Mouse (Mus musculus) ES-Bruce4 (cell line): Measurements from ENCODE around the gene Lpcat2b. TPM values are rescaled to one million over a fixed set of nuclear protein-coding genes. Genes with fewer than 3 reads are reported as not detected.

Experiments
- H3K27ac ChIP-seq: 2 replicates; pipeline ENCODE4 v1.5.1; 2012; ENCODE audit warnings: low read length, inconsistent platforms; ENCODE audit not compliant: insufficient read depth
- H3K27me3 ChIP-seq: 2 replicates; pipeline ENCODE4 v1.6.1; 2012; ENCODE audit warnings: mild to moderate bottlenecking, low read length, inconsistent platforms; ENCODE audit not compliant: control insufficient read depth, poor library complexity, insufficient read depth, severe bottlenecking
- H3K36me3 ChIP-seq: 2 replicates; pipeline ENCODE4 v1.6.1; 2012; ENCODE audit warnings: inconsistent platforms, mild to moderate bottlenecking, low read length, moderate library complexity; ENCODE audit not compliant: control insufficient read depth, poor library complexity, insufficient read depth, severe bottlenecking
- H3K4me1 ChIP-seq: one replicate; pipeline ENCODE4 v1.8.1; 2011; ENCODE audit warnings: low read length; ENCODE audit not compliant: control insufficient read depth, insufficient read depth
- H3K4me3 ChIP-seq: 2 replicates; pipeline ENCODE4 v1.5.1; 2011; ENCODE audit warnings: low read depth, mild to moderate bottlenecking, low read length
- H3K9ac ChIP-seq: 2 replicates; pipeline ENCODE4 v1.6.1; 2012; ENCODE audit warnings: low read depth, mild to moderate bottlenecking, inconsistent platforms; ENCODE audit not compliant: poor library complexity, severe bottlenecking
- H3K9me3 ChIP-seq: replicated peaks from 2 replicates; pipeline ENCODE4 v1.6.1; 2012; ENCODE audit warnings: mild to moderate bottlenecking, low read length, inconsistent platforms; ENCODE audit not compliant: control insufficient read depth, poor library complexity, insufficient read depth, severe bottlenecking
- CTCF ChIP-seq: IDR thresholded peaks from one replicate; pipeline ENCODE4 v1.8.1; 2011; ENCODE audit warnings: low read depth, low read length
- EP300 ChIP-seq: IDR thresholded peaks from 2 replicates; pipeline ENCODE4 v1.6.1; 2011; ENCODE audit warnings: low read depth, low read length; ENCODE audit not compliant: insufficient read depth
- POLR2A ChIP-seq: IDR thresholded peaks from one replicate; pipeline ENCODE4 v1.8.1; 2011; ENCODE audit warnings: low read length; ENCODE audit not compliant: insufficient read depth
- polyA plus RNA-seq: library from polyadenylated mRNA; stranded (reverse); fragments of >200 nt; gene quantifications from 2 replicates; pipeline ENCODE4 v1.2.4, GENCODE M21; 2011; ENCODE audit warnings: low read depth; ENCODE audit not compliant: missing spikeins, insufficient read depth, insufficient read length

The Lpcat2b gene
- polyA plus RNA-seq, 1 experiment, result not detected

DNA sequence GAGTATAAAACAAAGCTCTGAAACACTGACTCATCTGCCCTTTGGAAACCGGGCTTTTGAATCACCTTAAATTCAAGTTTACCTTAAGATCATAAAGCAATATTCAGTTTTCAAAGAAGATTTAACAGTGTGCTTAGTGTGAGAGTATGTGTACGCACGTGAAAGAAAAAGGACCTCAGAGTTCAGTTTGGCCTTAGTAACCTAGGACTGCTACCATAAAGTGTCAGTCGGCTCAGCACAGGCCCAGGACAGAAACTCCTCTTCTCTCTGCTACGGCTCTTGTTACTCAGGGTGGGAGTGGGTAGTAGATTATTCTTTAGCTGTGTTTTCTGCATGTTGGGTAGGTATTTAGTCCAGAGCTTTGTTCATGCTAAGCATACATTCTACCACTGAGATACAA is 18.3 kb downstream of the Lpcat2b start:
- no peaks in the 10 kb centered on the region for H3K4me1 ChIP-seq
- no peak for TF ChIP-seq POLR2A
- TF ChIP-seq EP300, result no peak
- no peak for TF ChIP-seq CTCF
- no peak overlapping the region for H3K4me3 ChIP-seq
- no peak overlapping the region for H3K27ac ChIP-seq
- no peak overlapping the region for H3K9ac ChIP-seq
- H3K27me3 ChIP-seq, result no peaks in the 10 kb centered on the region
- no peaks in the 10 kb centered on the region for H3K36me3 ChIP-seq
- no peaks in the 10 kb centered on the region for H3K9me3 ChIP-seq

- H3K27ac ChIP-seq, result no peak overlapping the region
- no peaks in the 10 kb centered on the region for H3K36me3 ChIP-seq
- H3K4me3 ChIP-seq, result no peak overlapping the region
- H3K9me3 ChIP-seq, result no peaks in the 10 kb centered on the region
- TF ChIP-seq POLR2A (no peak), CTCF (no peak), EP300 (no peak)
- H3K27me3 ChIP-seq, result no peaks in the 10 kb centered on the region
- H3K9ac ChIP-seq, result no peak overlapping the region
- H3K4me1 ChIP-seq, result no peaks in the 10 kb centered on the region
These were observed 18.9 kb downstream of the Lpcat2b start for GRCm38 (mm10) chr5:107450299-107450698.

DNA sequence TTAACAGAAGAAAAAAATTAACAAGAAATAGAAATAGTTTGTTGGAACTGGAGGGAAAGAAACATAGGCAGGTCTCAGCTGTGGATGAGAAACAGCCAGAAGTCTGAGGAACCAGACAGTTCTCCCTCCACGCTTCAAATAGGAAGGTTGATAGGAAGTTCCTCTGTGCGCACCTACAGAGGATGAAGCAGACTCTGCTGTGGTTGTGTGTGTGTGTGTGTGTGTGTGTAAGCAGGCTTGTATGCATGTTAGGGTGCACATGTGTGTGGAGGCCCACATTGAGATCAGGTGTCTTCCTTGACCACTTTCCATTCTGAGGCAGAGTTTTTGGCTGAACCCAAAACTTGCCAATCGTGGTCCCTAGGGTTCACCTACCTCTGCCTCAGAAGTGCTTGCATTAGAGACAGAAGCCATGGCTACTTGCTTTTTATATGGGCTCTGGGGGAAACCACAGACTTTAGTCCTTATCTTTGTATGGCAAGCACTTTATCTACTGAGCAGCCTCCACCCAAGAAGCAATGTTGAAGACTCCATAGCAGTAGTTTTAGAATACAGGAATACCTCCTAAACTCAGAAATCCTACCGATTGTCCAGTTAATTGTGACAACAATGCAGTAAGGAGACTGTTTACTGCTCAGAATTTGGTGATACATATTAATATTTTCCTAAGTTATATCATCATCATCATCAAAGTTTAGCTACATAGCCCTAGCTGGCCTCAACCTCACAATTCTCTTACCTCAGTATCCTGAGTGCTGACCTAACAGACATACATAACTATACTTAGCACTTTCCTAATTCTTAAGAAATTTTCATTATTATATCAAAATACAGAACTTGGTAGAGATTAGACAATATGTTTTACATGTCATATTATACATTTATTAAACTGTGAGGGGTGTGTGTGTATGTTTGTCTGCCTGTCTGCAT is 31.1 kb downstream of the Lpcat2b start:
- Histone ChIP-seq H3K9me3 (no peaks in the 10 kb centered on the region), H3K36me3 (no peaks in the 10 kb centered on the region), H3K9ac (no peak overlapping the region), H3K27me3 (no peaks in the 10 kb centered on the region), H3K27ac (no peak overlapping the region), H3K4me1 (no peaks in the 10 kb centered on the region), H3K4me3 (no peak overlapping the region)
- no peak for TF ChIP-seq POLR2A
- TF ChIP-seq CTCF, result no peak
- TF ChIP-seq EP300, result no peak

GRCm38 (mm10) chr5:107466501-107466900 is 35.2 kb downstream of the Lpcat2b start:
- Histone ChIP-seq H3K27me3 (no peaks in the 10 kb centered on the region), H3K36me3 (no peaks in the 10 kb centered on the region), H3K27ac (no peak overlapping the region), H3K9me3 (no peaks in the 10 kb centered on the region), H3K4me3 (no peak overlapping the region), H3K4me1 (no peaks in the 10 kb centered on the region), H3K9ac (no peak overlapping the region)
- TF ChIP-seq POLR2A, result no peak
- no peak for TF ChIP-seq EP300
- no peak for TF ChIP-seq CTCF

GRCm38 (mm10) chr5:107467098-107467497 is 35.7 kb downstream of the Lpcat2b start:
- Histone ChIP-seq H3K9ac (no peak overlapping the region), H3K4me3 (no peak overlapping the region), H3K27ac (no peak overlapping the region), H3K27me3 (no peaks in the 10 kb centered on the region), H3K4me1 (no peaks in the 10 kb centered on the region), H3K36me3 (no peaks in the 10 kb centered on the region), H3K9me3 (no peaks in the 10 kb centered on the region)
- no peak for TF ChIP-seq CTCF
- TF ChIP-seq EP300, result no peak
- no peak for TF ChIP-seq POLR2A

- H3K27me3 ChIP-seq, result no peaks in the 10 kb centered on the region
- H3K27ac ChIP-seq, result no peak overlapping the region
- no peak overlapping the region for H3K4me3 ChIP-seq
- no peaks in the 10 kb centered on the region for H3K36me3 ChIP-seq
- no peaks in the 10 kb centered on the region for H3K9me3 ChIP-seq
- TF ChIP-seq POLR2A (no peak), CTCF (no peak), EP300 (no peak)
- H3K9ac ChIP-seq, result no peak overlapping the region
- no peaks in the 10 kb centered on the region for H3K4me1 ChIP-seq
These were observed 39.4 kb downstream of the Lpcat2b start for GRCm38 (mm10) chr5:107470600-107471329.
